Mouse (Mus musculus) splenic B cell, adult 2 months (primary cell): Measurements from ENCODE around the gene Sh3bp4.
A peak's percentile ranks its signal among the peaks of the same experiment; 100 is the strongest.

Source experiments
- DNase-seq: peaks from one replicate; pipeline ENCODE4 v3.0.0-alpha.2; 2011; ENCODE audit warnings: low read depth, low spot score
- H3K27me3 ChIP-seq: 2 replicates; pipeline ENCODE4 v1.6.1; 2012; ENCODE audit warnings: mild to moderate bottlenecking, low read length, moderate library complexity, mixed read lengths; ENCODE audit not compliant: control insufficient read depth, poor library complexity, insufficient read depth, severe bottlenecking
- H3K36me3 ChIP-seq: 2 replicates; pipeline ENCODE4 v1.6.1; 2012; ENCODE audit warnings: mild to moderate bottlenecking, low read length, moderate library complexity, mixed read lengths; ENCODE audit not compliant: control insufficient read depth, poor library complexity, insufficient read depth, severe bottlenecking

Gene Sh3bp4

GRCm38 (mm10) chr1:89070103-89070700, at the start of gene Sh3bp4:
Sh3bp4 (plus strand) TSS chr1:89070415.
- peak; percentile 83 for DNase-seq
- Histone ChIP-seq H3K27me3 (0 out of 2 replicates have a peak, but pooled peaks cover 2% of the 10 kb centered on the region), H3K36me3 (no peaks in the 10 kb centered on the region)

GRCm38 (mm10) chr1:89022997-89023396, 47.2 kb upstream of the Sh3bp4 start:
- Histone ChIP-seq H3K27me3 (no peaks in the 10 kb centered on the region), H3K36me3 (no peaks in the 10 kb centered on the region)
- no peak for DNase-seq

GRCm38 (mm10) chr1:89024696-89025612, 45.3 kb upstream of the Sh3bp4 start:
- Histone ChIP-seq H3K36me3 (no peaks in the 10 kb centered on the region), H3K27me3 (no peaks in the 10 kb centered on the region)
- no peak for DNase-seq

GRCm38 (mm10) chr1:89026040-89026439, 44.2 kb upstream of the Sh3bp4 start:
- no peaks in the 10 kb centered on the region for H3K36me3 ChIP-seq
- no peaks in the 10 kb centered on the region for H3K27me3 ChIP-seq
- no peak for DNase-seq

GRCm38 (mm10) chr1:89029136-89029927, 40.9 kb upstream of the Sh3bp4 start:
- no peak for DNase-seq
- Histone ChIP-seq H3K36me3 (no peaks in the 10 kb centered on the region), H3K27me3 (no peaks in the 10 kb centered on the region)

- Histone ChIP-seq H3K27me3 (no peaks in the 10 kb centered on the region), H3K36me3 (no peaks in the 10 kb centered on the region)
- no peak for DNase-seq
Observed at GRCm38 (mm10) chr1:89033661-89034060, 36.6 kb upstream of the Sh3bp4 start.

GRCm38 (mm10) chr1:89034061-89034460, 36.2 kb upstream of the Sh3bp4 start:
- no peaks in the 10 kb centered on the region for H3K27me3 ChIP-seq
- no peaks in the 10 kb centered on the region for H3K36me3 ChIP-seq
- no peak for DNase-seq

- Histone ChIP-seq H3K36me3 (no peaks in the 10 kb centered on the region), H3K27me3 (no peaks in the 10 kb centered on the region)
- DNase-seq: no peak
Observed at GRCm38 (mm10) chr1:89035115-89035514, 35.1 kb upstream of the Sh3bp4 start.

- no peak for DNase-seq
- no peaks in the 10 kb centered on the region for H3K27me3 ChIP-seq
- no peaks in the 10 kb centered on the region for H3K36me3 ChIP-seq
Observed at GRCm38 (mm10) chr1:89039836-89040235, 30.4 kb upstream of the Sh3bp4 start.

- Histone ChIP-seq H3K27me3 (no peaks in the 10 kb centered on the region), H3K36me3 (no peaks in the 10 kb centered on the region)
- no peak for DNase-seq
Observed at GRCm38 (mm10) chr1:89041290-89041689, 28.9 kb upstream of the Sh3bp4 start.

GRCm38 (mm10) chr1:89042081-89042480, 28.1 kb upstream of the Sh3bp4 start:
- no peak for DNase-seq
- H3K27me3 ChIP-seq: no peaks in the 10 kb centered on the region
- H3K36me3 ChIP-seq: no peaks in the 10 kb centered on the region

GRCm38 (mm10) chr1:89042956-89043355, 27.3 kb upstream of the Sh3bp4 start:
- Histone ChIP-seq H3K36me3 (no peaks in the 10 kb centered on the region), H3K27me3 (no peaks in the 10 kb centered on the region)
- DNase-seq: no peak

- H3K27me3 ChIP-seq: no peaks in the 10 kb centered on the region
- H3K36me3 ChIP-seq: no peaks in the 10 kb centered on the region
- no peak for DNase-seq
Observed at GRCm38 (mm10) chr1:89045403-89045802, 24.8 kb upstream of the Sh3bp4 start.

- Histone ChIP-seq H3K27me3 (no peaks in the 10 kb centered on the region), H3K36me3 (no peaks in the 10 kb centered on the region)
- DNase-seq: no peak
Observed at GRCm38 (mm10) chr1:89049506-89049905, 20.7 kb upstream of the Sh3bp4 start.

- Histone ChIP-seq H3K27me3 (no peaks in the 10 kb centered on the region), H3K36me3 (no peaks in the 10 kb centered on the region)
- no peak for DNase-seq
Observed at GRCm38 (mm10) chr1:89056175-89056574, 14.0 kb upstream of the Sh3bp4 start.
